Mouse (Mus musculus): Measurements from ENCODE around the gene Rgs7.

DNA sequence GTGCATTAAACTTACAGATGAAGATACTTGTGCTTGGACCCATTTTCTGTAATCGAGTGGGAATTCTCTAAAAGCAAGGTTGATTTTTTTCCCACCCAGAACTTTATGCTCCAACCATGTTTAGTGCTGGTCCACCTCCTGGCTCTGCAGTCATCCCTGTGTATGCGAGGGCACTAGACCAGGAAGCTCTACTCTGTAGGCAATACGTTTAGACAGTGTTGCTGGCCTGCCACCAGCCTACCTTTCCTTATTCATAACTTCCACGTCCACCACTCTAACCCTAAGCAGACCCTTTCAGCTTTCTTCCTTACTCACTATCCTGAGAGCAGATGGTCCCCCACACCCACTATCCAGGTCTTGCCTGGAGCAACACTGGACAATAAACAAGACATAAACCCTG lies 452.3 kb downstream of the Rgs7 start:
- TF ChIP-seq CTCF (IDR thresholded peaks at IDR 0.05; ENCODE audit: extremely low read depth, insufficient read length, insufficient replicate concordance, low read depth, low read length) (no peak), POLR2A (IDR thresholded peaks at IDR 0.05; ENCODE audit: low read depth, low read length) (no peak)
